Mouse (Mus musculus) CH12.LX (cell line): ENCODE measurements around the gene Kif1bp. TPM values are rescaled to one million over a fixed set of nuclear protein-coding genes. Genes with fewer than 3 reads are reported as not detected.
"Not testable (repeated sequence)": the region's sequence is repeated elsewhere in the genome, so short reads cannot be mapped to it uniquely, and the experiment has no call there.

ENCODE experiments used
- DNase-seq: peaks from one replicate; pipeline ENCODE4 v3.0.0-alpha.2; 2013; ENCODE audit errors: extremely low read depth
- H3K27ac ChIP-seq: 2 replicates; pipeline ENCODE4 v1.5.1; 2012; ENCODE audit warnings: low read depth, mild to moderate bottlenecking, control low read depth, moderate library complexity; ENCODE audit not compliant: insufficient read depth
- H3K27me3 ChIP-seq: replicated peaks from 2 replicates; pipeline ENCODE3; 2012; ENCODE audit warnings: inconsistent platforms
- H3K36me3 ChIP-seq, 2 experiments: replicated peaks in 1 of 2; 2 replicates each; pipeline versions ENCODE3 to v1.6.1; 2012; ENCODE audit warnings: inconsistent platforms in 1 of 2, low read length in 1 of 2, mild to moderate bottlenecking in 1 of 2, mixed read lengths in 1 of 2, moderate library complexity in 1 of 2; ENCODE audit not compliant: control insufficient read depth in 1 of 2, insufficient read depth in 1 of 2
- H3K4me1 ChIP-seq, 2 experiments: 2 replicates each; pipeline ENCODE4 v1.6.1; 2012; ENCODE audit warnings: inconsistent platforms in 1 of 2, moderate library complexity in 1 of 2; ENCODE audit not compliant: insufficient read depth in 2 of 2, control insufficient read depth in 1 of 2
- H3K4me2 ChIP-seq: 2 replicates; pipeline ENCODE4 v1.6.1; 2012; ENCODE audit warnings: low read depth, mild to moderate bottlenecking, control low read depth; ENCODE audit not compliant: poor library complexity, insufficient read depth, severe bottlenecking
- H3K4me3 ChIP-seq, 3 experiments: fragments of 150-350 bp in 1 of 3; sonication (generic) in 1 of 3; replicated peaks in 1 of 3; 2 replicates each; pipeline versions ENCODE3 to v1.5.1; 2011 to 2012; ENCODE audit warnings: low read depth in 2 of 3, low read length in 2 of 3, mild to moderate bottlenecking in 2 of 3, moderate library complexity in 2 of 3, control low read depth in 1 of 3, improper control_type of control experiment in 1 of 3, inconsistent platforms in 1 of 3, mixed read lengths in 1 of 3; ENCODE audit not compliant: poor library complexity in 1 of 3
- H3K79me2 ChIP-seq: replicated peaks from 2 replicates; pipeline ENCODE4 v1.6.1; 2012; ENCODE audit warnings: mild to moderate bottlenecking, moderate library complexity; ENCODE audit not compliant: control insufficient read depth, poor library complexity, insufficient read depth, severe bottlenecking; ENCODE audit errors: extremely low read depth
- H3K9ac ChIP-seq: 2 replicates; pipeline ENCODE4 v1.6.1; 2012; ENCODE audit warnings: low read depth, mild to moderate bottlenecking, control low read depth, moderate library complexity; ENCODE audit not compliant: insufficient read depth
- H3K9me3 ChIP-seq: replicated peaks from 2 replicates; pipeline ENCODE3; 2012; ENCODE audit warnings: low read length, inconsistent platforms, mixed read lengths
- BHLHE40 ChIP-seq: IDR thresholded peaks from 2 replicates; pipeline ENCODE4 v1.6.1; 2011; ENCODE audit warnings: mild to moderate bottlenecking, low read depth, low read length, improper control_type of control experiment
- CHD1 ChIP-seq: IDR thresholded peaks from 2 replicates; pipeline ENCODE4 v1.6.1; 2012; ENCODE audit warnings: low read depth, low read length, improper control_type of control experiment, inconsistent platforms
- CTCF ChIP-seq, 2 experiments: IDR thresholded peaks in 1 of 2; conservative IDR thresholded peaks in 1 of 2; 2 replicates each; pipeline ENCODE4 v1.5.1; 2011 to 2012; ENCODE audit warnings: low read depth in 2 of 2, low read length in 2 of 2, improper control_type of control experiment in 1 of 2, inconsistent platforms in 1 of 2, mild to moderate bottlenecking in 1 of 2, moderate library complexity in 1 of 2
- EP300 ChIP-seq: IDR thresholded peaks from 2 replicates; pipeline ENCODE4 v1.6.1; 2011; ENCODE audit warnings: low read length, improper control_type of control experiment
- ETS1 ChIP-seq: conservative IDR thresholded peaks from 2 replicates; pipeline ENCODE4 v1.6.1; 2012; ENCODE audit warnings: low read depth, mild to moderate bottlenecking, inconsistent platforms, low read length, improper control_type of control experiment, moderate library complexity
- IRF4 ChIP-seq: IDR thresholded peaks from 2 replicates; pipeline ENCODE4 v1.6.1; 2014; ENCODE audit warnings: low read depth, mild to moderate bottlenecking, inconsistent platforms, low read length, improper control_type of control experiment
- JUN ChIP-seq: IDR thresholded peaks from 2 replicates; pipeline ENCODE4 v1.6.1; 2011; ENCODE audit warnings: low read depth, mild to moderate bottlenecking, low read length, improper control_type of control experiment, moderate library complexity; ENCODE audit not compliant: insufficient read depth
- JUND ChIP-seq: conservative IDR thresholded peaks from 2 replicates; pipeline ENCODE4 v1.6.1; 2011; ENCODE audit warnings: low read depth, low read length, improper control_type of control experiment
- MAFK ChIP-seq: IDR thresholded peaks from 2 replicates; pipeline ENCODE4 v1.6.1; 2011; ENCODE audit warnings: low read length, improper control_type of control experiment; ENCODE audit not compliant: insufficient replicate concordance
- MAX ChIP-seq: IDR thresholded peaks from 2 replicates; pipeline ENCODE4 v1.6.1; 2011; ENCODE audit warnings: low read length, improper control_type of control experiment
- MAZ ChIP-seq: IDR thresholded peaks from 2 replicates; pipeline ENCODE4 v1.6.1; 2012; ENCODE audit warnings: low read depth, mild to moderate bottlenecking, inconsistent platforms, low read length, improper control_type of control experiment, moderate library complexity
- MEF2A ChIP-seq: IDR thresholded peaks from 2 replicates; pipeline ENCODE4 v1.6.1; 2014; ENCODE audit warnings: low read depth, mild to moderate bottlenecking, inconsistent platforms, low read length, improper control_type of control experiment, borderline replicate concordance
- MXI1 ChIP-seq: IDR thresholded peaks from 2 replicates; pipeline ENCODE4 v1.6.1; 2011; ENCODE audit warnings: mild to moderate bottlenecking, low read depth, low read length, improper control_type of control experiment
- MYC ChIP-seq: IDR thresholded peaks from 2 replicates; pipeline ENCODE4 v1.6.1; 2011; ENCODE audit warnings: low read depth, mild to moderate bottlenecking, improper control_type of control experiment, low read length
- RAD21 ChIP-seq: IDR thresholded peaks from 2 replicates; pipeline ENCODE4 v1.6.1; 2011; ENCODE audit warnings: low read depth, mild to moderate bottlenecking, low read length, improper control_type of control experiment, moderate library complexity
- RCOR1 ChIP-seq: conservative IDR thresholded peaks from 2 replicates; pipeline ENCODE4 v1.6.1; 2012; ENCODE audit warnings: low read depth, mild to moderate bottlenecking, inconsistent platforms, low read length, improper control_type of control experiment
- SIN3A ChIP-seq: IDR thresholded peaks from 2 replicates; pipeline ENCODE4 v1.6.1; 2012; ENCODE audit warnings: low read length, improper control_type of control experiment, inconsistent platforms
- SMC3 ChIP-seq: IDR thresholded peaks from 2 replicates; pipeline ENCODE4 v1.6.1; 2011; ENCODE audit warnings: low read depth, low read length, improper control_type of control experiment
- UBTF ChIP-seq: IDR thresholded peaks from 2 replicates; pipeline ENCODE4 v1.6.1; 2012; ENCODE audit warnings: low read depth, mild to moderate bottlenecking, inconsistent platforms, low read length, improper control_type of control experiment, moderate library complexity
- ZC3H11A ChIP-seq: IDR thresholded peaks from 2 replicates; pipeline ENCODE4 v1.6.1; 2012; ENCODE audit warnings: low read depth, mild to moderate bottlenecking, inconsistent platforms, low read length, improper control_type of control experiment
- ZMIZ1 ChIP-seq: IDR thresholded peaks from 2 replicates; pipeline ENCODE4 v1.6.1; 2012; ENCODE audit warnings: low read depth, mild to moderate bottlenecking, inconsistent platforms, low read length, improper control_type of control experiment
- ZNF384 ChIP-seq: IDR thresholded peaks from 2 replicates; pipeline ENCODE4 v1.6.1; 2012; ENCODE audit warnings: low read depth, low read length, improper control_type of control experiment, inconsistent platforms
- dilution Hi-C: fragments of 300-500 bp; cut with MboI; formaldehyde crosslinking; loops from 2 replicates; pipeline ENCODE4 v1.14.3; 2020; ENCODE audit warnings: low sequenced_read_pairs; ENCODE audit not compliant: extremely low pct_unique_long_range_greater_than_20kb, extremely low pct_ligation_motif_present
- in situ Hi-C: fragments of 300-500 bp; cut with MboI; formaldehyde crosslinking; loops from 3 replicates; pipeline ENCODE4 v1.14.3; 2019; ENCODE audit warnings: low sequenced_read_pairs, low pct_ligation_motif_present, low pct_unique_long_range_greater_than_20kb, mixed read lengths
- polyA plus RNA-seq: library from polyadenylated mRNA; unstranded; fragments of >175 nt; gene quantifications from 2 replicates; pipeline ENCODE4 v1.2.1, GENCODE M21; 2012; ENCODE audit warnings: low read depth; ENCODE audit not compliant: insufficient read length
- total RNA-seq, 2 experiments: library from RNA; depleted of rRNA; stranded (reverse); fragments of 300-350 nt in 1 of 2; fragments of >200 nt in 1 of 2; gene quantifications; 2 replicates each; pipeline ENCODE4 v1.2.3; 2012 to 2014

Gene Kif1bp
- total and polyA plus RNA-seq, 3 experiments, result 12.9 to 23.1 (median 15.3) TPM

DNA sequence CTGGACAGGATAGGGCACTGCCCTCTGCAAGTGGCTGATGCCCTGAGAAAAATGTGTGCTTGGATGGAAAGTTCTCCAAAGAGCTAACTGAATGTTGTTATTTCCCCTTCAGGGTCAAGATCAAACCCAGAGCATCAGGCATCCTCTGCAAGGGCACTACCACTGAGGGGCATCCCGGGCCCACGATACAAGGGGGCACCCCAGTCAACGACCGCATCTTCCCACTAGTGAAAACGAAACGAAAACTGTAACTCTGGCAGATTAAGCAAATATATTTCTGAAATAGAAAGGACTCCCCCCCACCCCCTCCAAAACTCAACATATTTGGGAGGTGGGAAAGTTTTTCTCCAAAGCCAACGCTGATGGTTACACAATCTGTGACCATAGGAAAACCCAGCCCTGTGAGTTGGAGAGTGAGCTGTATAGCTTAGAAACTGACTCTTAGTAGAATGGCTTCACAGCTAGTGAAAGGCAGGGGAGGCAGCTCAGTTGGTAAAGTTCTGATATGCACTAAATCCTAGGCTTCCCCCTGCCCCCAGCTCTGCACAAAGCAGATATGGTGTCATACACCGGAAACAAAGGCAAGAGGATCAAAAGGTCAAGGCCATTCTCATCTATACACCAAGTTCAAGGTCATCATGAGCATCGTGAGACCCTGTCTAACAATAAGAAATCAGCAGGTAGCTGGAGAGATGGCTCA lies 77.2 kb downstream of the Kif1bp start (continued):
- TF ChIP-seq ZMIZ1, result no peak
- no peak; the same call in 1 of the 2 replicates for TF ChIP-seq MAZ
- TF ChIP-seq, all 38 proteins: peak for 7

DNA sequence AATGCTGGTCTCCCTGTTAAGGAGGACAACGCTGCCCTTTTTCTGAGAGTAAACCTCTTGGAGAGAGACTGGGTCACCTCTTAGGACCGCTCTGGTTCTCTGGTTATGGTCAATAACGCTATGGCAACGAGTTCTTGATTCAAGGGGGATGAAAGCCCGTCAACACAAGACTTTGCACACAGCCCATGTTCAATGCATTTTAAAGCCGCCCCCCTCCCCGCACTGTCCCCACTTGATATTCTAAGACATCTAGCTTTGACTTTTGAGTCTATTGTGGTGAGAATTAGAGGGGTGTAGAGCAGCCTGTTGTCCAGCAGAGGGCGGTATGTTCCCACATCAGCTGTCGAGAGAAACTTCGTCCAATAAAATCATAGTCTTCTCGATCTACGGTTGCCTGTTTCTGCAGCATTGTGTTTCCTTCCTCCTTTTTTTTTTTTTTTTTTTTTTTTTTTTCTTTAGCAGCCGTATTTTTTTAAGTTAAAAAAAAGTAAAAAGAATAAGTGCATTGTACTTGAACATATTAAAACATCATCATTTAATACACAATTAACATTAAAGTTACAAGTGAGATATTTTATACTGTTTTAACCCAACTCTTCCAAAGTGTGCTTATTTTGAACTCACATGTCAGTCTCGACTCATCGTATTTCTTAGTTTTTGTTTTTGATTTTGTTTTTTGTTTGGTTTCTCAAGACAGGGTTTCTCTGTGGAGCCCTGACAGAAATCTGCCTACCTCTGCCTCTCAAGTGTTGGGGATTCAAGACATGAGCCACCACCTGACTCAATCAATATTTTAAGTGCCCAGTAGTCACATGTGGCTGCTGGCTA lies 78.0 kb downstream of the Kif1bp start:
- peak; percentile 91 for DNase-seq
- dilution Hi-C loops, result no loop called here
- Histone ChIP-seq H3K27ac (peak overlapping the region; percentile 70), H3K4me3 (peak overlapping the region; percentile 23 to 55 (median 28)), H3K4me2 (peak overlapping the region; percentile 80), H3K79me2 (peaks cover 72% of the 10 kb centered on the region), H3K27me3 (no peaks in the 10 kb centered on the region), H3K36me3 (peaks cover 31 to 37% of the 10 kb centered on the region in 2 experiments), H3K9ac (peak overlapping the region; percentile 63; the same call in 1 of the 2 replicates), H3K9me3 (no peaks in the 10 kb centered on the region), H3K4me1 (peaks cover 2 to 38% of the 10 kb centered on the region in 2 experiments; a peak in 3 of 4 replicates)
- in situ Hi-C loops, result no loop called here
- TF ChIP-seq ZNF384 (peak; percentile 97), MYC (0 out of 2 replicates have a peak, but pooled peaks have one; percentile 23), JUND (no peak), BHLHE40 (no peak; the same call in none of the 2 replicates), ETS1 (0 out of 2 replicates have a peak, but pooled peaks have one; percentile 26), ZC3H11A (peak; percentile 69), ZMIZ1 (no peak), RCOR1 (no peak), JUN (no peak), MXI1 (peak; percentile 49; the same call in 1 of the 2 replicates), MAFK (no peak), CHD1 (peak; percentile 26; the same call in 1 of the 2 replicates), SMC3 (peak; percentile 97), MAX (no peak; the same call in 1 of the 2 replicates), CTCF (conservative IDR thresholded peaks at IDR 0.05 in 1 of 2, IDR thresholded peaks at IDR 0.05 in 1 of 2; ENCODE audit: low read depth in 2 of 2, low read length in 2 of 2) (peak; percentile 80 to 97), UBTF (no peak), MEF2A (no peak), EP300 (peak; percentile 9; the same call in 1 of the 2 replicates), IRF4 (peak; percentile 28; the same call in 1 of the 2 replicates), RAD21 (peak; percentile 97), SIN3A (0 out of 2 replicates have a peak, but pooled peaks have one; percentile 30), MAZ (no peak)

GRCm38 (mm10) chr10:62491681-62492080 lies 86.6 kb downstream of the Kif1bp start:
- Histone ChIP-seq H3K4me1 (peaks cover 7 to 12% of the 10 kb centered on the region in 2 experiments), H3K36me3 (peaks cover 33 to 40% of the 10 kb centered on the region in 2 experiments)
- H3K27me3 ChIP-seq, H3K4me2 ChIP-seq, dilution Hi-C loops, H3K27ac ChIP-seq, H3K4me3 ChIP-seq, DNase-seq, in situ Hi-C loops, H3K9me3 ChIP-seq, H3K9ac ChIP-seq, H3K79me2 ChIP-seq: not testable (repeated sequence)
